Mouse (Mus musculus): Measurements from ENCODE around the gene Adamts2.

Gene Adamts2

GRCm38 (mm10) chr11:50671820-50672310 is 70.0 kb downstream of the Adamts2 start:
- no peak for DNase-seq (ENCODE audit: low spot score in 2 of 2)

- peak in 1 of 2 experiments; percentile 31 for DNase-seq (ENCODE audit: low spot score in 2 of 2)
Observed at GRCm38 (mm10) chr11:50672866-50673265, 71.0 kb downstream of the Adamts2 start.

- DNase-seq (ENCODE audit: low spot score in 2 of 2): no peak
Observed at GRCm38 (mm10) chr11:50673525-50674250, 71.8 kb downstream of the Adamts2 start.

GRCm38 (mm10) chr11:50674390-50674789 is 72.5 kb downstream of the Adamts2 start:
- peak; percentile 21 to 75 for DNase-seq (ENCODE audit: low spot score in 2 of 2)

GRCm38 (mm10) chr11:50678650-50679049 is 76.8 kb downstream of the Adamts2 start:
- no peak for DNase-seq (ENCODE audit: low spot score in 2 of 2)

GRCm38 (mm10) chr11:50681940-50682339 is 80.1 kb downstream of the Adamts2 start:
- no peak for DNase-seq (ENCODE audit: low spot score in 2 of 2)

GRCm38 (mm10) chr11:50683821-50684220 is 81.9 kb downstream of the Adamts2 start:
- no peak for DNase-seq (ENCODE audit: low spot score in 2 of 2)

GRCm38 (mm10) chr11:50688584-50688983 is 86.7 kb downstream of the Adamts2 start:
- DNase-seq (ENCODE audit: low spot score in 2 of 2): no peak

GRCm38 (mm10) chr11:50689672-50690071 is 87.8 kb downstream of the Adamts2 start:
- no peak for DNase-seq (ENCODE audit: low spot score in 2 of 2)

GRCm38 (mm10) chr11:50699971-50700370 is 98.1 kb downstream of the Adamts2 start:
- no peak for DNase-seq (ENCODE audit: low spot score in 2 of 2)

GRCm38 (mm10) chr11:50700496-50700895 is 98.6 kb downstream of the Adamts2 start:
- DNase-seq (ENCODE audit: low spot score in 2 of 2): no peak

- no peak for DNase-seq (ENCODE audit: low spot score in 2 of 2)
Observed at GRCm38 (mm10) chr11:50703397-50703796, 101.5 kb downstream of the Adamts2 start.

GRCm38 (mm10) chr11:50704511-50704910 is 102.6 kb downstream of the Adamts2 start:
- DNase-seq (ENCODE audit: low spot score in 2 of 2): no peak

GRCm38 (mm10) chr11:50707259-50707658 is 105.4 kb downstream of the Adamts2 start:
- peak in 1 of 2 experiments; percentile 36 for DNase-seq (ENCODE audit: low spot score in 2 of 2)

GRCm38 (mm10) chr11:50713610-50714202 is 111.8 kb downstream of the Adamts2 start:
- DNase-seq (ENCODE audit: low spot score in 2 of 2): no peak

GRCm38 (mm10) chr11:50715091-50715490 is 113.2 kb downstream of the Adamts2 start:
- DNase-seq (ENCODE audit: low spot score in 2 of 2): no peak

GRCm38 (mm10) chr11:50717381-50717897 is 115.6 kb downstream of the Adamts2 start:
- DNase-seq (ENCODE audit: low spot score in 2 of 2): peak in 1 of 2 experiments; percentile 26

GRCm38 (mm10) chr11:50718862-50719261 is 117.0 kb downstream of the Adamts2 start:
- no peak for DNase-seq (ENCODE audit: low spot score in 2 of 2)

GRCm38 (mm10) chr11:50720421-50720820 is 118.5 kb downstream of the Adamts2 start:
- no peak for DNase-seq (ENCODE audit: low spot score in 2 of 2)

- DNase-seq (ENCODE audit: low spot score in 2 of 2): no peak
Observed at GRCm38 (mm10) chr11:50720856-50721550, 119.1 kb downstream of the Adamts2 start.

- DNase-seq (ENCODE audit: low spot score in 2 of 2): no peak
Observed at GRCm38 (mm10) chr11:50725595-50725994, 123.7 kb downstream of the Adamts2 start.

- no peak for DNase-seq (ENCODE audit: low spot score in 2 of 2)
Observed at GRCm38 (mm10) chr11:50726035-50726434, 124.2 kb downstream of the Adamts2 start.

All from urinary bladder, postnatal 36 days (tissue).